Mouse (Mus musculus): Measurements from ENCODE around the gene Treml2. TPM values are rescaled to one million over a fixed set of nuclear protein-coding genes. Genes with fewer than 3 reads are reported as not detected.
"Not testable (repeated sequence)": the region's sequence is repeated elsewhere in the genome, so short reads cannot be mapped to it uniquely, and the experiment has no call there.

Gene Treml2
- polyA plus RNA-seq, 1 experiment from 2014 or later = 0.25 TPM

GRCm38 (mm10) chr17:48300861-48301260 is 1.6 kb downstream of the Treml2 start:
- Histone ChIP-seq H3K27ac (peak overlapping the region; percentile 34; the same call in 1 of the 2 replicates), H3K4me3 (no peak overlapping the region), H3K9me3 (replicated peaks) (no peaks in the 10 kb centered on the region), H3K36me3 (no peaks in the 10 kb centered on the region), H3K4me1 (peaks cover 11% of the 10 kb centered on the region), H3K27me3 (ENCODE audit: low read depth, poor library complexity, severe bottlenecking) (no peaks in the 10 kb centered on the region)
- WGBS = 80% methylated on average over 9 of the region's 9 CpGs
- no peak for DNase-seq (ENCODE audit: low spot score)

- Histone ChIP-seq H3K4me1 (peaks cover 11% of the 10 kb centered on the region), H3K4me3 (no peak overlapping the region), H3K36me3 (no peaks in the 10 kb centered on the region), H3K9me3 (replicated peaks) (no peaks in the 10 kb centered on the region), H3K27me3 (ENCODE audit: low read depth, poor library complexity, severe bottlenecking) (no peaks in the 10 kb centered on the region), H3K27ac (no peak overlapping the region)
- no peak for DNase-seq (ENCODE audit: low spot score)
- 90% methylated on average over 5 of the region's 5 CpGs for WGBS
Measured at GRCm38 (mm10) chr17:48301792-48302191, 2.5 kb downstream of the Treml2 start.

DNA sequence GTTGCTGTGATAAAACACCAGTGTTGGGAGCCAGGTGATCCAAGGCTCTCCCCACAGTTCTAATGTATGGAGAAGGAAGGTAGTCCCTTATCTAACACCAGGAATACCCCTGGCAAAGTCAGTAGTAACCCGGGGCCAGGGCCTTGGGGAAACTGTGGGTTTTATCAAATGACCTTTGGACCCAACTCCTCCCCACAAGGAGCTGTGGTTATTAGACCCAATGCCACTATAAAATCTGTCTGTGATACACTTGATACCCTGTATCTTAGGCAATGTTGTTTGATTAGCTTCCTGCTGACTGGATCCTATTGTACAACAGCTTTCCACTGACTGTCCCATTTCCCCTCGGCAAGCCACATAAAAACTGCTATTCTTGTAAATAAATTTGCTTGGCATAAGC is 12.8 kb downstream of the Treml2 start:
- Histone ChIP-seq H3K27me3 (ENCODE audit: low read depth, poor library complexity, severe bottlenecking) (no peaks in the 10 kb centered on the region), H3K9me3 (replicated peaks) (no peaks in the 10 kb centered on the region), H3K27ac (no peak overlapping the region), H3K4me1 (no peaks in the 10 kb centered on the region), H3K36me3 (no peaks in the 10 kb centered on the region), H3K4me3 (no peak overlapping the region)
- WGBS = 85% methylated on average over 2 of the region's 2 CpGs
- no peak for DNase-seq (ENCODE audit: low spot score)

GRCm38 (mm10) chr17:48315905-48316579 is 16.7 kb downstream of the Treml2 start, which contains the start of gene B430306N03Rik:
Gene B430306N03Rik (plus strand): TSS chr17:48316141.
- H3K27ac ChIP-seq; H3K9me3 ChIP-seq (replicated peaks); H3K36me3 ChIP-seq; DNase-seq (ENCODE audit: low spot score); H3K4me1 ChIP-seq; H3K27me3 ChIP-seq (ENCODE audit: low read depth, poor library complexity, severe bottlenecking); H3K4me3 ChIP-seq: not testable (repeated sequence)
- WGBS = 89% methylated on average over 3 of the region's 3 CpGs

DNA sequence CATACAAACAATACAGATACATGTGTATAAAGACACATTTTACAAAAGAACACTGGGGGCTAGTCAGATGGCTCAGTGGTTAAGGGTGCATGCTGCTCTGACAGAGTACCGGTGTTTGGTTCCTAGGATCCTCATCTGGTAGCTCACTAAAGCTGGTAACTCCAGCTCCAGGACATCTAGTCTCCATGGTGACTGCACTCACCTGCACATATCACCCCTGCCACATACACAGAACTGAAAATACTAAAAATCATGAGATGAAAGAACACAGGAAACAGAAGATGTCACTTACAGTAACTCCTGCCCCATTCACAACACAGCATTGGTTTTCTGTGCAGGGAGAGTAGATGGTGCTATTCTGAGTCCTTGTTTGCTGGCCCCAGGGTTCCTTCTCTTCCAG is 19.4 kb downstream of the Treml2 start:
- DNase-seq (ENCODE audit: low spot score) = no peak
- no peak overlapping the region for H3K27ac ChIP-seq
- H3K9me3 ChIP-seq (replicated peaks) = no peaks in the 10 kb centered on the region
- no peaks in the 10 kb centered on the region for H3K36me3 ChIP-seq
- no peaks in the 10 kb centered on the region for H3K27me3 ChIP-seq (ENCODE audit: low read depth, poor library complexity, severe bottlenecking)
- 88% methylated on average over 1 of the region's 1 CpGs for WGBS
- no peaks in the 10 kb centered on the region for H3K4me1 ChIP-seq
- no peak overlapping the region for H3K4me3 ChIP-seq

DNA sequence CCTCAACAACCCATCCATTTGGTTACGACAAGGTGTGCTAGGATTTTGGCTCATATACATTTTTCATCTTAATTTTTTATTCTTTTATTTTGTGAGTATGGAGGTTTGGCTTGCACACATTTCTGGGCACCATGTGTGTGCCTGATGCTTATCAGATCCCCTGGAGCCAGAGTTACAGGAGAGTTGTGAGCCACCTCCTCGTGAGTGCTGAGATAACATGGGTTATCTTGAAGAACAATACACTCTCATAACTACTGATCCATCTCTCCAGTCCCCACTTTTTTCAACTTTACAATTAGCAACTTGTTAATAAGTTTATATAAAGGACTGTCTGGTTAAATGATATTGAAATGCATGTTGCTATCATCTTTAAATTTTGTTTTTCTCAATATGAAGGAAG is 22.0 kb downstream of the Treml2 start:
- H3K36me3 ChIP-seq = no peaks in the 10 kb centered on the region
- H3K27me3 ChIP-seq (ENCODE audit: low read depth, poor library complexity, severe bottlenecking) = no peaks in the 10 kb centered on the region
- H3K9me3 ChIP-seq (replicated peaks) = no peaks in the 10 kb centered on the region
- no peaks in the 10 kb centered on the region for H3K4me1 ChIP-seq
- H3K4me3 ChIP-seq = no peak overlapping the region
- no peak for DNase-seq (ENCODE audit: low spot score)
- 82% methylated on average over 2 of the region's 2 CpGs for whole genome bisulfite sequencing
- no peak overlapping the region for H3K27ac ChIP-seq

- no peaks in the 10 kb centered on the region for H3K36me3 ChIP-seq
- no peak overlapping the region for H3K27ac ChIP-seq
- peaks cover 2% of the 10 kb centered on the region; the same call in 1 of the 2 replicates for H3K4me1 ChIP-seq
- 71% methylated on average over 3 of the region's 3 CpGs for WGBS
- DNase-seq (ENCODE audit: low spot score) = no peak
- no peak overlapping the region for H3K4me3 ChIP-seq
- H3K27me3 ChIP-seq (ENCODE audit: low read depth, poor library complexity, severe bottlenecking) = no peaks in the 10 kb centered on the region
- H3K9me3 ChIP-seq (replicated peaks) = no peaks in the 10 kb centered on the region
Measured at GRCm38 (mm10) chr17:48323236-48323635, 23.9 kb downstream of the Treml2 start.

DNA sequence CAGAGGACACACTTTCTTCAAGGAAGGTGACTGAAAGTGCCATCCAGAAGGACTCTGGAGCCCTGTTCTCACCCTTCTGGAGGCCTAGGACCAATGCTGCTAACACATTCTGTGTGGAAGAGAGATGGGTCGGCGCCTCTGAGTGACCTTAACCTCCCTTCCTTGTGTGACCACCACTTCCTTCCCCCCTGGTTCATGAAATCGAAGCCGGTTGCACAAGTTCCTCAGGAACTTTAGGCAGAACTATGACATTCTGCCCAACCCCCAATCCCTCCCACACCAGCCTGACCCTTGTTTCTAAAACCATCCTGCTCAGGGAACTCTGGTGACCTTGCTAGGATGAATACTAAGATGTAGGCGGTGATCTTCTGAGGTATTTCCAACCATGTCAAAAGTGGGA is 25.0 kb downstream of the Treml2 start:
- H3K4me1 ChIP-seq = peaks cover 2% of the 10 kb centered on the region; the same call in 1 of the 2 replicates
- no peaks in the 10 kb centered on the region for H3K36me3 ChIP-seq
- 89% methylated on average over 5 of the region's 5 CpGs for WGBS
- DNase-seq (ENCODE audit: low spot score) = no peak
- no peaks in the 10 kb centered on the region for H3K27me3 ChIP-seq (ENCODE audit: low read depth, poor library complexity, severe bottlenecking)
- no peaks in the 10 kb centered on the region for H3K9me3 ChIP-seq (replicated peaks)
- no peak overlapping the region for H3K27ac ChIP-seq
- H3K4me3 ChIP-seq = no peak overlapping the region

DNA sequence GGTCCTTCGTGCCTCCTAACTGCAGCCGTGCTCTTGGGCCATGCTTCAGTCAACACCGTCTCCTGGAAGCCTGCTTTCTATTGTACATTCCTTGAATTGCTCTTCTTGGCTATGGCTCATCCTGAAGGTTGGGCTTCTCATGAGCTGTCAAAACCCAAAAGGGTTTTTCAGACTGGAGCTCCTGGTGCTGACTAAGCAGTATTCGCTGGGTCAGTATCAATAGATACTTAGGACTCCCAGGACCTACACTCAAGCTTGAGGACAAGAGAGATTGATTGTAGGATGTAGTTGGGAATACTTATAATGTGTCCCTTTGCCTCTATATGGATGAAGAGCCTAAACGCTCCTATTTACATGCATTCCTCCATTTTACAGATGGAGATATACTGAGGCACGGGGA is 25.8 kb downstream of the Treml2 start:
- peaks cover 2% of the 10 kb centered on the region; the same call in 1 of the 2 replicates for H3K4me1 ChIP-seq
- no peaks in the 10 kb centered on the region for H3K27me3 ChIP-seq (ENCODE audit: low read depth, poor library complexity, severe bottlenecking)
- 94% methylated on average over 6 of the region's 6 CpGs for WGBS
- H3K36me3 ChIP-seq = no peaks in the 10 kb centered on the region
- H3K9me3 ChIP-seq (replicated peaks) = no peaks in the 10 kb centered on the region
- no peak overlapping the region for H3K27ac ChIP-seq
- DNase-seq (ENCODE audit: low spot score) = no peak
- no peak overlapping the region for H3K4me3 ChIP-seq

GRCm38 (mm10) chr17:48325638-48326037 is 26.3 kb downstream of the Treml2 start:
- Histone ChIP-seq H3K36me3 (no peaks in the 10 kb centered on the region), H3K4me1 (peaks cover 2% of the 10 kb centered on the region; the same call in 1 of the 2 replicates), H3K27me3 (ENCODE audit: low read depth, poor library complexity, severe bottlenecking) (no peaks in the 10 kb centered on the region), H3K9me3 (replicated peaks) (no peaks in the 10 kb centered on the region), H3K27ac (no peak overlapping the region), H3K4me3 (no peak overlapping the region)
- 93% methylated on average over 11 of the region's 11 CpGs for WGBS
- no peak for DNase-seq (ENCODE audit: low spot score)

- no peak for DNase-seq (ENCODE audit: low spot score)
- no peaks in the 10 kb centered on the region for H3K27me3 ChIP-seq (ENCODE audit: low read depth, poor library complexity, severe bottlenecking)
- peaks cover 2% of the 10 kb centered on the region; the same call in 1 of the 2 replicates for H3K4me1 ChIP-seq
- WGBS = 87% methylated on average over 4 of the region's 4 CpGs
- no peaks in the 10 kb centered on the region for H3K9me3 ChIP-seq (replicated peaks)
- no peak overlapping the region for H3K4me3 ChIP-seq
- no peaks in the 10 kb centered on the region for H3K36me3 ChIP-seq
- H3K27ac ChIP-seq = no peak overlapping the region
Measured at GRCm38 (mm10) chr17:48326656-48327055, 27.4 kb downstream of the Treml2 start.

DNA sequence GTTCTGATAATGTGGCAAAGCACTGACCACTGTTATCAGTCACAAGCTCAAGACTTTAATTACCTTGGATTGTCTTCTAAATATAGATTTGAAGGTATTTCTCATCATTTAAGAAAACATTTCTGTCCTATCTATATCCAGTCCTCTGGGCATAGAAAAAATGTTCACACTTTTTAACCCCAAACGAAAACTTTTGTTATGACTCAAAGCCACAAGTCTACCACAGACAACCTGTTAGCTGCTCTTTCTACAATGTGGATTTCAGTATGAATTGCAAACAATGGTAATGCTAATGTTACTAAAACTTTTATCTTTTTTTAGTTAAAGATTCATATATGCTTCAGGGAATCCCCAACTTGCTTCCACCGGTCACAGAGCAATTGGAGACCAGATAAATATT is 33.2 kb downstream of the Treml2 start:
- Histone ChIP-seq H3K9me3 (replicated peaks) (no peaks in the 10 kb centered on the region), H3K27ac (no peak overlapping the region), H3K4me3 (no peak overlapping the region), H3K36me3 (no peaks in the 10 kb centered on the region), H3K4me1 (peaks cover 2% of the 10 kb centered on the region; the same call in 1 of the 2 replicates), H3K27me3 (ENCODE audit: low read depth, poor library complexity, severe bottlenecking) (no peaks in the 10 kb centered on the region)
- DNase-seq (ENCODE audit: low spot score) = no peak
- 98% methylated on average over 2 of the region's 2 CpGs for WGBS

DNA sequence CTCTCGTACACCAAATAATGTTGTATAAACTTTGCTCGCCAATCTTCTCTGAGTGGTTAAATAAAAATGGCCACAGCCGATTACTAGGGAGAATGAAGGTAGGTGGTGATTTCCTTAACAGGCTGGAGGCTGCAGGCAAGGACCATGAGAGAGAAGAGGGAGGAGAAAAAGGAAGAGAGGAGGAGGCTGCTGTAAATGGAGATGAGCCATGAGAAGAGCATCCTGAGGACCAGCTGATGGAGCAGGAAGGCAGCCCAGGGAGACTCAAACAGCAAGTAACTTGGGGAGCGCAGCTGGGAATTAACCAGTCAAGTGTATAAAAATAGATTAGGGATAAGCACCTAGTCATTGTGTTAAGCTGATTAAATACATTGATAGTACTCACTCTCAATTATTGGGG is 34.9 kb downstream of the Treml2 start:
- Histone ChIP-seq H3K4me3 (no peak overlapping the region), H3K27ac (no peak overlapping the region), H3K27me3 (ENCODE audit: low read depth, poor library complexity, severe bottlenecking) (no peaks in the 10 kb centered on the region), H3K9me3 (replicated peaks) (no peaks in the 10 kb centered on the region), H3K4me1 (no peaks in the 10 kb centered on the region), H3K36me3 (no peaks in the 10 kb centered on the region)
- 95% methylated on average over 4 of the region's 4 CpGs for whole genome bisulfite sequencing
- no peak for DNase-seq (ENCODE audit: low spot score)

DNA sequence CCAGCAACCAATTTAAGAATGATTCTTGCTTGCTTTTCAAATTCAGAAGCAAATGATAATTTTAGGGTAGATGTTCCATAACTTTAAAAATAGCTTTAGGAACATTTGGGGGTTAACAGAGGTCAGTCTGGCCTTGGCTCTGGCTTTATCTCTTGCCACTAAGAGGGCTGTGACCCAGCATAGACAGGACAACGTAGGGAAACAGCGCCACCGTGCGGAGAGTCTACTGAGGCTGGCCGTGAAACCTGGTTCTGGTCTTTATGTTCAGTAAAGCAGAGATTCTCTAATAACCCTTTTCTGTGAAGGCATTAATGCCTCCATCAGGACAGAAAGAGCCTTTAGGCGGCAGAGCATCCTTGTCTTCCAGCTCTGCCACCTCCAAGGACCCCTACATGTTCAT is 37.6 kb downstream of the Treml2 start:
- H3K4me1 ChIP-seq = no peaks in the 10 kb centered on the region
- H3K9me3 ChIP-seq (replicated peaks) = no peaks in the 10 kb centered on the region
- no peak overlapping the region for H3K27ac ChIP-seq
- WGBS = 7% methylated on average over 6 of the region's 6 CpGs
- no peaks in the 10 kb centered on the region for H3K27me3 ChIP-seq (ENCODE audit: low read depth, poor library complexity, severe bottlenecking)
- DNase-seq (ENCODE audit: low spot score) = peak; percentile 90
- no peak overlapping the region for H3K4me3 ChIP-seq
- no peaks in the 10 kb centered on the region for H3K36me3 ChIP-seq
